Mouse (Mus musculus) G1E (cell line): ENCODE results near the gene Glis2.

Experiments
- CTCF ChIP-seq: IDR thresholded peaks from 2 replicates; pipeline ENCODE4 v1.5.1; 2012; ENCODE audit warnings: low read depth, low read length, inconsistent platforms, mixed read lengths
- GATA1 ChIP-seq: IDR thresholded peaks from 2 replicates; pipeline ENCODE4 v1.6.1; 2012; ENCODE audit warnings: borderline replicate concordance, low read length, inconsistent platforms, mixed read lengths
- GATA2 ChIP-seq: IDR thresholded peaks from 2 replicates; pipeline ENCODE4 v1.6.1; 2012; ENCODE audit warnings: low read depth, low read length, inconsistent platforms, borderline replicate concordance
- POLR2AphosphoS5 ChIP-seq: IDR thresholded peaks from 2 replicates; pipeline ENCODE4 v1.6.1; 2012; ENCODE audit warnings: low read depth, low read length, inconsistent platforms; ENCODE audit not compliant: insufficient replicate concordance
- TAL1 ChIP-seq: conservative IDR thresholded peaks from 2 replicates; pipeline ENCODE4 v1.6.1; 2012; ENCODE audit warnings: low read depth, low read length, inconsistent platforms, mixed read lengths

DNA sequence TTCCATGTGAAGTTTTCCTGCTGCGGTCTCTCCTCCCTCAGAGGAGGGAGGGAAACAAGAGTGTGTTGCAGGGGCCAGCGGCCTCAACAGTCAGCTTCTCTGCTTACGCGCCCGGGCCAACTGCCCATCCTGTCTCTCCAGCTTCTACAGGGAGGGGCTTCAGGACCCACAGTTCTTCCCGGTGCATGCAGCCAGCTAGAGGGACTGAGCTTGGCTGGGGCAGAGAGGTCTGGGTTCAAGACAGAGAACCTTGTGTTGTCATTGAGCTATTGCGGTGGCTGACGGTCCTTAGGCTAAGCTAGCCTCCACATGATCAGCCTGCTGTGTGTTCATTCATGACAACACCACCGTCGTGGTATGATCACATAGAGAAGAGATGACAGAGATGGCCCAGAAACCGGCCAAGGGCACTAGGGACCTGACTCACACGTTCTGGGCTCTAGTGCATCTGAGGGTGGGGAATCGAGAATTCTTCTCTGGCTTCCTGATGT lies 53.2 kb downstream of the Glis2 start:
- no peak for TF ChIP-seq CTCF
- no peak for TF ChIP-seq TAL1
- TF ChIP-seq GATA1 = no peak
- TF ChIP-seq POLR2AphosphoS5 = no peak
- no peak for TF ChIP-seq GATA2
